ENCODE assay signal across 7 mouse cellular contexts in the genomic region with DNA sequence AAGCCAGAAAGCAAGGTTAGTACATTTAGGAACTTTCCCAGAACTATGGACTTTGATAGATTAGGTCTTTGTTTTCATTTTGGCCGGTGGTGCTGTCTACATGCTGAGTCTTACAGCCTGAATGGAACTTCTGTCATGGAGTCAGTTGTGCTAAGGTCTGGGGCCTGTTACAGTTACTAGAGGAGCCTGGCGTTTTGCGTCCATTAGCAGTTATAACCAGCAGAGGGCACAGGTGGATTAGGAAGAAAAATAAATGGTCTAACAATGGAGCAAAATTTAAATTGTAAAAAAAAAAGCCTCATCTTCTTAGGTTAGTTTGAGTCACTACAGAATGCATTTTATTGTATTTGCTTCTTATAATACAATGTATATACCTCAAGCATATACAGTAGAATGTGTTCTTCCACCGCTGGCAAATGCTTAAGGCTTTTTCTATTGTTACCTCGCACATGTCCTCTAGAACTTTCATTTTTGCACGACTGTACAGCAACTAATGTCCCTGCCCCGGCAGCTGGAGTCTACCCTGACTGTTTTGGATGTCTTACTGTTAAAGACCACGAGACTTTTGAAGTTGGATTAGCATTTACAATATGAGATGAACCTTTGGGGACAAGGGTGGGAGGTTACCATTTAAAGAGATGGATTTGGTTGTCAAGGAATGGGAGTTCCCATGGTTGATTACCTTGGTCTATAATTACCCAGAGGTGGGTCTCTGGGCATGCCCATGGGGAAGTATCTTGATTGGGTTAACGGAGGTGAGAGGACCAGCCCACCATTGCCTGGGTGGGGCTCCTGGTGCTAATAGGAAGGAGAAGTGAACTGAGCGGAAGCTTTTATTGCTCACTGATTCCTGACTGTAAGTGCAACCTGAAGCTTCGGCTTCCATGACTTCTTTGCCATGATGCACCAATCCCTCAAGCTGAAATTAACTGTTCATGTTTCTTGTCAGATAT. TPM values are rescaled to one million over a fixed set of nuclear protein-coding genes. Genes with fewer than 3 reads are reported as not detected.
A peak's percentile ranks its signal among the peaks of the same experiment; 100 is the strongest.
DNase-seq lines count a peak whose midpoint lies in the region; ATAC-seq and TF ChIP-seq lines count a peak whose summit lies in the region.

No protein-coding gene starts in this region.

- TF ChIP-seq RAD21 in MEL (IDR thresholded peaks at IDR 0.05; ENCODE audit: low read depth, low read length) = peak; percentile 92

- no peaks in the 10 kb centered on the region for H3K79me2 ChIP-seq in liver, adult 2 months (ENCODE audit: control insufficient read depth, insufficient read depth, low read length)
- H3K79me2 ChIP-seq in MEL (ENCODE audit: control insufficient read depth, insufficient read depth, low read length, poor library complexity) = no peaks in the 10 kb centered on the region

- TF ChIP-seq EP300 in MEL (IDR thresholded peaks at IDR 0.05; ENCODE audit: low read depth in 1 of 2, low read length in 2 of 2) = no peak

- no peak for ATAC-seq in liver, embryonic 11.5 days (replicated peaks; ENCODE audit: low FRiP score)

- no peaks in the 10 kb centered on the region for H3K4me1 ChIP-seq in liver, adult 2 months (ENCODE audit: control insufficient read depth, insufficient read depth, low read length)
- H3K4me1 ChIP-seq in liver, embryonic 11.5 days (replicated peaks; ENCODE audit: control insufficient read depth, insufficient read depth, low read length) = no peaks in the 10 kb centered on the region
- H3K4me1 ChIP-seq in MEL (ENCODE audit: control insufficient read depth in 1 of 2, insufficient read depth in 2 of 2, low read length in 2 of 2) = peaks cover 0 to 4% of the 10 kb centered on the region in 2 experiments; a peak in 2 of 4 replicates

- no peak overlapping the region for H3K4me3 ChIP-seq in liver, adult 2 months (ENCODE audit: insufficient read depth, low read depth, low read length)
- H3K4me3 ChIP-seq in liver, embryonic 11.5 days (ENCODE audit: low read depth, low read length) = no peak overlapping the region
- H3K4me3 ChIP-seq in MEL (ENCODE audit: control insufficient read depth in 1 of 2, insufficient read depth in 1 of 2, low read depth in 2 of 2, low read length in 2 of 2) = peak overlapping the region; percentile 48 to 52
- H3K4me3 ChIP-seq in layer of hippocampus, adult 2 months = no peak overlapping the region

- DNase-seq in liver, adult 2 months (ENCODE audit: extremely low read depth, low read depth, low spot score) = peak; percentile 22
- no peak for DNase-seq in liver, embryonic 11.5 days (ENCODE audit: low spot score)
- DNase-seq in MEL (ENCODE audit: low read depth, low spot score) = peak; percentile 80
- DNase-seq in brain, adult 2 months (ENCODE audit: low read depth, low spot score) = peak; percentile 71
- peak; percentile 44 for DNase-seq in gastrocnemius, postnatal 10 days
- DNase-seq in layer of hippocampus, adult 2 months (ENCODE audit: low spot score in 2 of 2) = peak; percentile 45 to 62
- DNase-seq in naive thymus-derived CD4-positive, alpha-beta T cell, adult 2 months (ENCODE audit: low read depth) = peak; percentile 59

- H3K36me3 ChIP-seq in liver, adult 2 months (ENCODE audit: control insufficient read depth, insufficient read depth, low read length) = no peaks in the 10 kb centered on the region
- no peaks in the 10 kb centered on the region for H3K36me3 ChIP-seq in liver, embryonic 11.5 days (ENCODE audit: control insufficient read depth, insufficient read depth, low read length)
- H3K36me3 ChIP-seq in MEL (ENCODE audit: control insufficient read depth in 1 of 2, insufficient read depth in 2 of 2, low read length in 2 of 2) = 0 out of 4 replicates have a peak, but pooled peaks cover 0 to 2% of the 10 kb centered on the region in 2 experiments

- 62% methylated on average over 11 of the region's 11 CpGs for WGBS in liver, adult 2 months
- 58% methylated on average over 11 of the region's 11 CpGs for WGBS in liver, embryonic 11.5 days

- no peak overlapping the region for H3K27ac ChIP-seq in liver, adult 2 months (replicated peaks; ENCODE audit: insufficient read depth, low read depth, low read length)
- H3K27ac ChIP-seq in liver, embryonic 11.5 days (ENCODE audit: low read depth, low read length) = no peak overlapping the region
- H3K27ac ChIP-seq in MEL (ENCODE audit: control insufficient read depth, low read depth, low read length) = peak overlapping the region; percentile 2; the same call in 1 of the 2 replicates
- no peak overlapping the region for H3K27ac ChIP-seq in layer of hippocampus, adult 2 months

- H3K27me3 ChIP-seq in liver, adult 2 months (ENCODE audit: control insufficient read depth, insufficient read depth, low read length) = no peaks in the 10 kb centered on the region
- H3K27me3 ChIP-seq in liver, embryonic 11.5 days (replicated peaks; ENCODE audit: control insufficient read depth, insufficient read depth, low read length) = no peaks in the 10 kb centered on the region
- H3K27me3 ChIP-seq in MEL (ENCODE audit: control insufficient read depth in 1 of 2, insufficient read depth in 2 of 2, low read length in 2 of 2) = no peaks in the 10 kb centered on the region

- no peaks in the 10 kb centered on the region for H3K9me3 ChIP-seq in liver, embryonic 11.5 days (ENCODE audit: control insufficient read depth, low read length)
- H3K9me3 ChIP-seq in MEL (replicated peaks; ENCODE audit: insufficient read depth, low read length) = no peaks in the 10 kb centered on the region

- no peak overlapping the region for H3K9ac ChIP-seq in liver, adult 2 months (ENCODE audit: low read depth, low read length)
- no peak overlapping the region for H3K9ac ChIP-seq in liver, embryonic 11.5 days (ENCODE audit: low read depth, low read length)
- H3K9ac ChIP-seq in MEL (ENCODE audit: control insufficient read depth, low read depth, low read length, poor library complexity, severe bottlenecking) = peak overlapping the region; percentile 27

- TF ChIP-seq CTCF in liver, adult 2 months (IDR thresholded peaks at IDR 0.05; ENCODE audit: low read depth, low read length) = peak; percentile 46
- peak; percentile 48 to 89 (median 51) for TF ChIP-seq CTCF in MEL (IDR thresholded peaks at IDR 0.05 in 2 of 3, conservative IDR thresholded peaks at IDR 0.05 in 1 of 3; ENCODE audit: control insufficient read depth in 1 of 3, insufficient read depth in 1 of 3, low read depth in 2 of 3, low read length in 3 of 3, poor library complexity in 1 of 3, severe bottlenecking in 1 of 3)
- TF ChIP-seq CTCF in layer of hippocampus, adult 2 months (conservative IDR thresholded peaks at IDR 0.05) = peak; percentile 86

- no peak for TF ChIP-seq POLR2A in liver, adult 2 months (IDR thresholded peaks at IDR 0.05; ENCODE audit: extremely low read depth, insufficient read depth, low read length)
- TF ChIP-seq POLR2A in MEL (IDR thresholded peaks at IDR 0.05; ENCODE audit: control insufficient read depth in 1 of 2, insufficient read depth in 1 of 2, low read depth in 1 of 2, low read length in 2 of 2, poor library complexity in 1 of 2) = 0 out of 4 replicates have a peak, but pooled peaks of 1 of the 2 experiments have one; percentile 34

- H3K4me2 ChIP-seq in liver, embryonic 11.5 days = no peak overlapping the region

TF ChIP-seq in MEL, 35 proteins besides CTCF, POLR2A, EP300 and RAD21:
- no peak for TF ChIP-seq RCOR1 (IDR thresholded peaks at IDR 0.05; ENCODE audit: low read depth, low read length)
- TF ChIP-seq ETS1 (IDR thresholded peaks at IDR 0.05; ENCODE audit: low read depth, low read length) = no peak
- TF ChIP-seq POLR2AphosphoS5 (IDR thresholded peaks at IDR 0.05; ENCODE audit: borderline replicate concordance, low read depth, low read length) = no peak
- TF ChIP-seq NRF1 (IDR thresholded peaks at IDR 0.05; ENCODE audit: insufficient read depth, low read depth, low read length, poor library complexity, severe bottlenecking) = peak; percentile 72
- TF ChIP-seq ZC3H11A (IDR thresholded peaks at IDR 0.05; ENCODE audit: low read depth, low read length) = peak; percentile 85
- TF ChIP-seq SIN3A (IDR thresholded peaks at IDR 0.05; ENCODE audit: low read length) = peak; percentile 58
- TF ChIP-seq MXI1 (IDR thresholded peaks at IDR 0.05; ENCODE audit: low read depth, low read length) = peak; percentile 81
- no peak for TF ChIP-seq NELFE (IDR thresholded peaks at IDR 0.05; ENCODE audit: low read depth, low read length)
- TF ChIP-seq E2F4 (IDR thresholded peaks at IDR 0.05; ENCODE audit: borderline replicate concordance, low read depth, low read length) = no peak
- no peak for TF ChIP-seq KAT2A (conservative IDR thresholded peaks at IDR 0.05; ENCODE audit: low read depth, low read length)
- peak; percentile 86 for TF ChIP-seq SMC3 (IDR thresholded peaks at IDR 0.05; ENCODE audit: low read depth, low read length)
- 0 out of 2 replicates have a peak, but pooled peaks have one; percentile 30 for TF ChIP-seq HCFC1 (IDR thresholded peaks at IDR 0.05; ENCODE audit: low read depth, low read length)
- peak; percentile 89 for TF ChIP-seq ZNF384 (IDR thresholded peaks at IDR 0.05; ENCODE audit: low read depth, low read length)

RNA-seq across cellular contexts. Expression of a gene that starts 38.2 kb away (rescaled TPM):
- 0.92 and 1.9 TPM in 2 replicates for total RNA-seq in liver, adult 2 months (2014; rRNA removed)
- polyA plus RNA-seq in liver, adult 2 months (2012; rRNA removed) = 3.9 and 5.9 TPM in 2 replicates
- polyA plus RNA-seq in liver, embryonic 11.5 days (2014; fragmentation: Nextera tagmentation; extraction: Ambion mirVana) = 5.6 and 6.7 TPM in 2 replicates
- 2.5 and 2.7 TPM in 2 replicates for total RNA-seq in MEL (2012; rRNA removed)
- 10 to 100 TPM in 1 of 2 experiments, not detected in 1; 11.6 TPM for polyA plus RNA-seq in MEL (2012; ENCODE audit: insufficient read depth in 1 of 2, insufficient read length in 2 of 2, low read depth in 1 of 2, low replicate concordance in 2 of 2, missing spikeins in 1 of 2)
- total RNA-seq in gastrocnemius, postnatal 10 days (2021) = 1 to 10 TPM; 1.6 to 2.4 TPM
- total RNA-seq in layer of hippocampus, adult 2 months (2021) = 10 to 100 TPM in 1 of 2 experiments, 1 to 10 TPM in 1; 9.7 to 10.2 TPM

Comparison
In these comparisons a context has a peak if more than half of its experiments do, and no peak if none do; other contexts are left out.
1. H3K4me3 ChIP-seq: peak in MEL (2 of 2); none in liver, adult 2 months (single experiment), liver, embryonic 11.5 days (single experiment) and layer of hippocampus, adult 2 months (single experiment).
2. Peak in every context shown above with its lines, with median percentiles within 50 percentile points of each other: CTCF ChIP-seq.